Mouse (Mus musculus): ENCODE measurements at regions not wholly inside any gene's neighbourhood (a gene's known extent, or its start where the extent isn't known, plus 50 kb on each side); places are given as distances from the start of the nearest gene placed in this dataset.

DNA sequence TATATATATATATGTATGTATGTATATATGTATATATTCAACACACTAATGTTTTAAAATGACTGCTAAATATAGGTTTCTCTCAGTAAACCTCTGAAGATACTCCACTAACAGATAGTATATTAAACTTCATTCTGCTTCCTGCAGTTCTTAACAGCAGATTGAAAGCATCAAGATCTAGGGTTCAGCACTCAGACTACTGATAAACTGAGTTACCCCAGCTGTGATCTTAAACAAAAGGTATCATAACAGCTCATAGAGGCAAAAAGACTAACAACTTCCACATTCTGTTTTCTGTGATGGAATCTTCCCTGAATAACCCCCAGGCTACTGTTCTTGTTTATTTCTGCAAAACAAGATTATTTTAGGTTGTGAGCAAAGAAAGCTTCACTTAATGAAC, 564.8 kb downstream of the Arl4a start:
- no peak for ATAC-seq (ENCODE audit: poor library complexity, severe bottlenecking)
